Mouse (Mus musculus): Measurements from ENCODE around the gene Msi1.

DNA sequence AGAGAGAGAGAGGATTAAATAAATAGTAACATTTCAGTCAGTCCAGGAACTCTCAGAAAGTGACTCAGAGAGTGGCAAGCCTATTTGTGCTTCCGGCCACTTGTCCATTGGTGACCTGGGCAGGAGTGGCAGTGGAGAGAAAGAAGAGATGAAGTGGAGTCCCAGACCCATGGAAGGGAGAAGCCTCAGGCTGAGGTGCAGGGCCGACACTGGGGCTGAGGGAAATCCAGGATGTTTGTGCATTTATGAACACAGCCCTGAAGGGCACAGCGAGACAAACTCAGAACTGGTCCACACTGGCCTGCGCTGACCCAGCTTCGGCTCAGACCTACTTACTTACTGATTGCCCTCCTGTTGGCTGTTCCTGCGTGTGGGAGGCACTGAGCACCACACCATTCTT is 40.4 kb downstream of the Msi1 start:
- no peak for TF ChIP-seq MAX (IDR thresholded peaks at IDR 0.05)
- no peak for TF ChIP-seq MYOG (IDR thresholded peaks at IDR 0.05; ENCODE audit: control insufficient read depth, extremely low read depth, insufficient read length)
- TF ChIP-seq CTCF (IDR thresholded peaks at IDR 0.05; ENCODE audit: control insufficient read depth, insufficient read depth, insufficient read length) = no peak
- no peak for TF ChIP-seq USF1 (IDR thresholded peaks at IDR 0.05; ENCODE audit: low read depth)
